8 mouse cellular contexts compared by ENCODE assay signal in genomic region chr8:104028626-104029025, GRCm38 (mm10).
DNase-seq lines count a peak whose midpoint lies in the region; ATAC-seq and TF ChIP-seq lines count a peak whose summit lies in the region.

No protein-coding gene starts in this region.

- no peaks in the 10 kb centered on the region for H3K36me3 ChIP-seq in embryonic facial prominence, embryonic 15.5 days
- 0 out of 2 replicates have a peak, but pooled peaks cover 3% of the 10 kb centered on the region for H3K36me3 ChIP-seq in heart, embryonic 10.5 days
- H3K36me3 ChIP-seq in limb, embryonic 13.5 days = peaks cover 3% of the 10 kb centered on the region; the same call in 1 of the 2 replicates
- H3K36me3 ChIP-seq in midbrain, embryonic 16.5 days (ENCODE audit: control insufficient read depth, insufficient read depth, low read length) = no peaks in the 10 kb centered on the region

- H3K9ac ChIP-seq in embryonic facial prominence, embryonic 15.5 days = no peak overlapping the region
- H3K9ac ChIP-seq in limb, embryonic 13.5 days = no peak overlapping the region
- no peak overlapping the region for H3K9ac ChIP-seq in midbrain, embryonic 16.5 days (ENCODE audit: low read depth, low read length)

- H3K4me3 ChIP-seq in bone marrow macrophage, adult 2 months (ENCODE audit: insufficient read depth, low read length) = no peak overlapping the region
- H3K4me3 ChIP-seq in embryonic facial prominence, embryonic 15.5 days (replicated peaks) = peak overlapping the region; percentile 13; the same call in 1 of the 2 replicates
- peak overlapping the region; percentile 28 for H3K4me3 ChIP-seq in heart, embryonic 10.5 days
- no peak overlapping the region; the same call in 1 of the 2 replicates for H3K4me3 ChIP-seq in limb, embryonic 13.5 days
- H3K4me3 ChIP-seq in midbrain, embryonic 16.5 days (ENCODE audit: low read depth, low read length) = no peak overlapping the region

- no peak for TF ChIP-seq POLR2A in bone marrow macrophage, adult 2 months (IDR thresholded peaks at IDR 0.05; ENCODE audit: borderline replicate concordance, low read depth, low read length)

- TF ChIP-seq CTCF in bone marrow macrophage, adult 2 months (IDR thresholded peaks at IDR 0.05; ENCODE audit: low read depth, low read length) = peak; percentile 60

- 0 out of 2 replicates have a peak, but pooled peaks cover 4% of the 10 kb centered on the region for H3K9me3 ChIP-seq in embryonic facial prominence, embryonic 15.5 days (replicated peaks)
- H3K9me3 ChIP-seq in heart, embryonic 10.5 days = peaks cover 4% of the 10 kb centered on the region; the same call in 1 of the 2 replicates
- H3K9me3 ChIP-seq in limb, embryonic 13.5 days = peaks cover 15% of the 10 kb centered on the region
- H3K9me3 ChIP-seq in midbrain, embryonic 16.5 days (replicated peaks; ENCODE audit: control insufficient read depth, low read length, poor library complexity, severe bottlenecking) = no peaks in the 10 kb centered on the region; the same call in 1 of the 2 replicates

- no peaks in the 10 kb centered on the region for H3K27me3 ChIP-seq in embryonic facial prominence, embryonic 15.5 days
- H3K27me3 ChIP-seq in heart, embryonic 10.5 days (ENCODE audit: insufficient read depth, poor library complexity, severe bottlenecking) = peaks cover 8% of the 10 kb centered on the region; the same call in 1 of the 2 replicates
- no peaks in the 10 kb centered on the region for H3K27me3 ChIP-seq in limb, embryonic 13.5 days
- H3K27me3 ChIP-seq in midbrain, embryonic 16.5 days (ENCODE audit: control insufficient read depth, insufficient read depth, low read depth, low read length) = no peaks in the 10 kb centered on the region

- WGBS in embryonic facial prominence, embryonic 15.5 days = 2% methylated on average over 22 of the region's 22 CpGs
- WGBS in heart, embryonic 10.5 days = 3% methylated on average over 22 of the region's 22 CpGs
- WGBS in limb, embryonic 13.5 days = 1% methylated on average over 22 of the region's 22 CpGs
- WGBS in midbrain, embryonic 16.5 days = 2% methylated on average over 22 of the region's 22 CpGs

- H3K27ac ChIP-seq in bone marrow macrophage, adult 2 months (ENCODE audit: insufficient read depth, low read depth, low read length) = no peak overlapping the region
- H3K27ac ChIP-seq in embryonic facial prominence, embryonic 15.5 days (replicated peaks) = peak overlapping the region; percentile 39
- no peak overlapping the region for H3K27ac ChIP-seq in heart, embryonic 10.5 days
- peak overlapping the region; percentile 6; the same call in 1 of the 2 replicates for H3K27ac ChIP-seq in limb, embryonic 13.5 days
- no peak overlapping the region for H3K27ac ChIP-seq in midbrain, embryonic 16.5 days (ENCODE audit: low read length)

- ATAC-seq in embryonic facial prominence, embryonic 15.5 days (ENCODE audit: insufficient number of reproducible peaks, low FRiP score, low TSS enrichment, low read depth) = peak; percentile 81
- peak; percentile 84 for ATAC-seq in limb, embryonic 13.5 days (ENCODE audit: low FRiP score, low read depth)
- peak; percentile 89 for ATAC-seq in midbrain, embryonic 16.5 days

- H3K4me1 ChIP-seq in bone marrow macrophage, adult 2 months (ENCODE audit: control insufficient read depth, insufficient read depth, low read length) = no peaks in the 10 kb centered on the region
- H3K4me1 ChIP-seq in embryonic facial prominence, embryonic 15.5 days = peaks cover 18% of the 10 kb centered on the region
- 0 out of 2 replicates have a peak, but pooled peaks cover 5% of the 10 kb centered on the region for H3K4me1 ChIP-seq in heart, embryonic 10.5 days
- H3K4me1 ChIP-seq in limb, embryonic 13.5 days = peaks cover 26% of the 10 kb centered on the region
- no peaks in the 10 kb centered on the region for H3K4me1 ChIP-seq in midbrain, embryonic 16.5 days (ENCODE audit: control insufficient read depth, insufficient read depth, low read length)

- H3K4me2 ChIP-seq in embryonic facial prominence, embryonic 15.5 days (replicated peaks) = peak overlapping the region; percentile 34; the same call in 1 of the 2 replicates
- peak overlapping the region; percentile 52 for H3K4me2 ChIP-seq in limb, embryonic 13.5 days (replicated peaks)
- H3K4me2 ChIP-seq in midbrain, embryonic 16.5 days (ENCODE audit: low read length) = peak overlapping the region; percentile 41

- peak; percentile 67 for DNase-seq in 3134 (ENCODE audit: extremely low read depth, insufficient read length, low spot score)
- DNase-seq in heart, embryonic 10.5 days (ENCODE audit: low spot score) = peak; percentile 91
- peak; percentile 24 to 56 for DNase-seq in kidney, adult 8-10 months
- DNase-seq in spleen, postnatal 36 days (ENCODE audit: low spot score in 2 of 2) = peak; percentile 20 to 26

Comparison
In these comparisons a context has a peak if more than half of its experiments do, and no peak if none do; other contexts are left out.
1. DNase-seq: peak in every context shown above with its lines; median percentile 91 in heart, embryonic 10.5 days; 67 in 3134; 40 in kidney, adult 8-10 months; 23 in spleen, postnatal 36 days.
2. H3K27ac ChIP-seq: peak in embryonic facial prominence, embryonic 15.5 days (single experiment) and limb, embryonic 13.5 days (single experiment); none in bone marrow macrophage, adult 2 months (single experiment), heart, embryonic 10.5 days (single experiment) and midbrain, embryonic 16.5 days (single experiment).
3. H3K4me3 ChIP-seq: peak in embryonic facial prominence, embryonic 15.5 days (single experiment) and heart, embryonic 10.5 days (single experiment); none in bone marrow macrophage, adult 2 months (single experiment), limb, embryonic 13.5 days (single experiment) and midbrain, embryonic 16.5 days (single experiment).
4. Peak in every context shown above with its lines, with median percentiles within 50 percentile points of each other: ATAC-seq and H3K4me2 ChIP-seq.